Comparison of ENCODE assay signal across 9 mouse cellular contexts in the genomic region with DNA sequence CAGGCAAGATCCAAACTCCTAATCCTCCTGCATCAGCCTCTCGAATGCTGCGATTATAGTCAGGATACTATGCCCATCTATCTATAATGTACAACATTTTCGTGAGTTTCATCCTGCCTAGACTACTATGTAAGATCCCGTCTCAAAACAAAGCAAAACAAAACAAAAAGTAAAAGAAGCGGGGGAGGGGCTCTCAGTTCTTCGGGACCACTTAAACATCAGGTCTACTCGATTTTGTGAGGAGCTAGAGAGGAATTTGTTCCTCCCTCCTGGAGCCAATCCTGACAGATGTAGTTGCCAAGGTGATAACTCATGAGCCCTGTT. TPM values are rescaled to one million over a fixed set of nuclear protein-coding genes. Genes with fewer than 3 reads are reported as not detected.
A peak's percentile ranks its signal among the peaks of the same experiment; 100 is the strongest.
DNase-seq lines count a peak whose midpoint lies in the region; ATAC-seq and TF ChIP-seq lines count a peak whose summit lies in the region.
"Had no signal": no experiment of that assay in that cellular context is flagged by ENCODE, and none has a peak within 500 bp of the region (broad histone marks: within the 10 kb centered on the region; RNA-seq: fewer than 3 reads in every experiment).

No protein-coding gene starts in this region.

- peak overlapping the region; percentile 37 for H3K4me3 ChIP-seq in heart, postnatal 0 days (ENCODE audit: low read depth, low read length)
- no peak overlapping the region for H3K4me3 ChIP-seq in hindbrain, embryonic 14.5 days (replicated peaks; ENCODE audit: low read length)
- peak overlapping the region; percentile 15; the same call in 1 of the 2 replicates for H3K4me3 ChIP-seq in midbrain, embryonic 12.5 days

- no peak overlapping the region; the same call in 1 of the 2 replicates for H3K9ac ChIP-seq in heart, postnatal 0 days (replicated peaks; ENCODE audit: low read depth, low read length)
- no peak overlapping the region for H3K9ac ChIP-seq in hindbrain, embryonic 14.5 days
- no peak overlapping the region for H3K9ac ChIP-seq in midbrain, embryonic 12.5 days (replicated peaks)

- intact Hi-C loops in heart, postnatal 14 days (cut with DNase I): no loop called here

- peak overlapping the region; percentile 54 for H3K4me2 ChIP-seq in heart, postnatal 0 days (ENCODE audit: low read depth, low read length)
- peak overlapping the region; percentile 47 for H3K4me2 ChIP-seq in hindbrain, embryonic 14.5 days (replicated peaks)
- peak overlapping the region; percentile 41 for H3K4me2 ChIP-seq in midbrain, embryonic 12.5 days (replicated peaks)

- H3K4me1 ChIP-seq in heart, postnatal 0 days (ENCODE audit: control insufficient read depth, insufficient read depth): no peaks in the 10 kb centered on the region
- peaks cover 9% of the 10 kb centered on the region; the same call in 1 of the 2 replicates for H3K4me1 ChIP-seq in hindbrain, embryonic 14.5 days (replicated peaks; ENCODE audit: control insufficient read depth, insufficient read depth, low read length)
- H3K4me1 ChIP-seq in midbrain, embryonic 12.5 days: peaks cover 15% of the 10 kb centered on the region

- no peak for TF ChIP-seq EP300 in heart, postnatal 0 days (IDR thresholded peaks at IDR 0.05; ENCODE audit: low read depth)

- no peak for ATAC-seq in heart, postnatal 0 days (ENCODE audit: insufficient read depth, low read depth)
- ATAC-seq in activated CD4-positive, CD25-positive, alpha-beta regulatory T cell, adult 4 months: peak; percentile 29
- peak; percentile 16; the same call in 1 of the 2 replicates for ATAC-seq in hindbrain, embryonic 14.5 days (ENCODE audit: low FRiP score)
- ATAC-seq in midbrain, embryonic 12.5 days (ENCODE audit: low FRiP score, low read depth): 0 out of 2 replicates have a peak, but pooled peaks have one; percentile 21

- H3K27me3 ChIP-seq in heart, postnatal 0 days (ENCODE audit: control insufficient read depth, insufficient read depth, low read length): no peaks in the 10 kb centered on the region
- no peaks in the 10 kb centered on the region for H3K27me3 ChIP-seq in hindbrain, embryonic 14.5 days (ENCODE audit: control insufficient read depth, insufficient read depth, low read length)
- H3K27me3 ChIP-seq in midbrain, embryonic 12.5 days: no peaks in the 10 kb centered on the region

- WGBS in heart, postnatal 0 days: 46% methylated on average over 7 of the region's 7 CpGs
- WGBS in hindbrain, embryonic 14.5 days: 41% methylated on average over 7 of the region's 7 CpGs
- WGBS in midbrain, embryonic 12.5 days: 37% methylated on average over 7 of the region's 7 CpGs

- no peaks in the 10 kb centered on the region for H3K36me3 ChIP-seq in heart, postnatal 0 days (replicated peaks; ENCODE audit: control insufficient read depth, insufficient read depth, low read length)
- no peaks in the 10 kb centered on the region for H3K36me3 ChIP-seq in hindbrain, embryonic 14.5 days (replicated peaks; ENCODE audit: control insufficient read depth, insufficient read depth)
- H3K36me3 ChIP-seq in midbrain, embryonic 12.5 days: no peaks in the 10 kb centered on the region

- TF ChIP-seq CTCF in heart, postnatal 0 days (IDR thresholded peaks at IDR 0.05; ENCODE audit: low read depth): no peak

- DNase-seq in heart, postnatal 0 days (ENCODE audit: low spot score): no peak
- no peak for DNase-seq in heart, postnatal 14 days
- DNase-seq in hindbrain, embryonic 14.5 days (ENCODE audit: low spot score): no peak
- no peak for DNase-seq in spleen, postnatal 10 days (ENCODE audit: low spot score in 2 of 2)
- DNase-seq in gastrocnemius, postnatal 10 days: no peak
- DNase-seq in urinary bladder, adult 2 months (ENCODE audit: low spot score): no peak

- no peaks in the 10 kb centered on the region for H3K9me3 ChIP-seq in heart, postnatal 0 days (replicated peaks; ENCODE audit: control insufficient read depth, low read length)
- H3K9me3 ChIP-seq in hindbrain, embryonic 14.5 days (ENCODE audit: control insufficient read depth, low read length): no peaks in the 10 kb centered on the region
- no peaks in the 10 kb centered on the region for H3K9me3 ChIP-seq in midbrain, embryonic 12.5 days

- no peak overlapping the region for H3K27ac ChIP-seq in heart, postnatal 0 days (ENCODE audit: low read depth)
- H3K27ac ChIP-seq in hindbrain, embryonic 14.5 days: no peak overlapping the region
- H3K27ac ChIP-seq in midbrain, embryonic 12.5 days (replicated peaks): 0 out of 2 replicates have a peak overlapping the region, but pooled peaks have one; percentile 39

RNA-seq across cellular contexts. Expression of a gene that starts 19.9 kb away (rescaled TPM):
- total RNA-seq in heart, postnatal 0 days (2014; rRNA removed; ENCODE audit: low replicate concordance): 20.3 and 23.7 TPM in 2 replicates
- polyA plus RNA-seq in heart, postnatal 0 days (2015; fragmentation: Nextera tagmentation; extraction: Ambion mirVana): 14.7 and 14.9 TPM in 2 replicates
- 10 to 100 TPM; 17.4 to 18.1 TPM for total RNA-seq in heart, postnatal 14 days (2021)
- 10 to 100 TPM; 16.3 to 17.6 TPM for polyA plus RNA-seq in activated CD4-positive, CD25-positive, alpha-beta regulatory T cell, adult 4 months (2017; shearing (Covaris generic))
- 8.4 and 8.6 TPM in 2 replicates for polyA plus RNA-seq in hindbrain, embryonic 14.5 days (2014; fragmentation: Nextera tagmentation; extraction: Ambion mirVana)
- 19.4 and 20.5 TPM in 2 replicates for polyA plus RNA-seq in midbrain, embryonic 12.5 days (2016; fragmentation: Nextera tagmentation; extraction: Ambion mirVana)
- 10 to 100 TPM; 14.4 to 17.1 TPM for total RNA-seq in gastrocnemius, postnatal 10 days (2021)
- polyA plus RNA-seq in urinary bladder, adult 2 months (2012; rRNA removed): 12.4 and 14.3 TPM in 2 replicates

RNA-seq across cellular contexts. Expression of a gene that starts 34.2 kb away (rescaled TPM):
- total RNA-seq in heart, postnatal 0 days (2014; rRNA removed; ENCODE audit: low replicate concordance): 22.6 TPM in 1 of 2 replicates, not detected in the other
- polyA plus RNA-seq in heart, postnatal 0 days (2015; fragmentation: Nextera tagmentation; extraction: Ambion mirVana): 1.5 and 2.1 TPM in 2 replicates
- total RNA-seq in heart, postnatal 14 days (2021): under 1 TPM in 1 of 2 experiments, not detected in 1; 0.37 TPM
- polyA plus RNA-seq in activated CD4-positive, CD25-positive, alpha-beta regulatory T cell, adult 4 months (2017; shearing (Covaris generic)): under 1 TPM in 1 of 2 experiments, not detected in 1; 0.73 TPM
- 1.8 and 2.0 TPM in 2 replicates for polyA plus RNA-seq in hindbrain, embryonic 14.5 days (2014; fragmentation: Nextera tagmentation; extraction: Ambion mirVana)
- not detected in 2 replicates for polyA plus RNA-seq in midbrain, embryonic 12.5 days (2016; fragmentation: Nextera tagmentation; extraction: Ambion mirVana)
- under 1 TPM; 0.81 to 0.96 TPM for total RNA-seq in gastrocnemius, postnatal 10 days (2021)
- polyA plus RNA-seq in urinary bladder, adult 2 months (2012; rRNA removed): 1.0 and 1.7 TPM in 2 replicates
- total RNA-seq: MEL had no signal
